Mouse (Mus musculus): ENCODE measurements at regions not wholly inside any gene's neighbourhood (a gene's known extent, or its start where the extent isn't known, plus 50 kb on each side); places are given as distances from the start of the nearest gene placed in this dataset.

- H3K27me3 ChIP-seq (ENCODE audit: insufficient read depth, low read length): no peaks in the 10 kb centered on the region
- TF ChIP-seq EP300 (IDR thresholded peaks at IDR 0.05; ENCODE audit: low read depth) (no peak), CTCF (IDR thresholded peaks at IDR 0.05; ENCODE audit: low read depth) (no peak)
- H3K9me3 ChIP-seq (ENCODE audit: low read length): no peaks in the 10 kb centered on the region
- no peak overlapping the region for H3K27ac ChIP-seq (ENCODE audit: low read depth)
- DNase-seq (no peak), ATAC-seq (no peak)
- no peak overlapping the region for H3K4me3 ChIP-seq (ENCODE audit: low read depth, low read length)
- 69% methylated on average over 2 of the region's 2 CpGs for WGBS (ENCODE audit: insufficient replicate concordance)
- H3K4me1 ChIP-seq (ENCODE audit: insufficient read depth): no peaks in the 10 kb centered on the region
- no peak overlapping the region for H3K4me2 ChIP-seq (ENCODE audit: low read depth, low read length)
- H3K36me3 ChIP-seq (replicated peaks; ENCODE audit: insufficient read depth, low read length): no peaks in the 10 kb centered on the region
- H3K9ac ChIP-seq (replicated peaks): no peak overlapping the region
These were observed 1180.2 kb upstream of the Zeb2 start for GRCm38 (mm10) chr2:46297274-46297843.

DNA sequence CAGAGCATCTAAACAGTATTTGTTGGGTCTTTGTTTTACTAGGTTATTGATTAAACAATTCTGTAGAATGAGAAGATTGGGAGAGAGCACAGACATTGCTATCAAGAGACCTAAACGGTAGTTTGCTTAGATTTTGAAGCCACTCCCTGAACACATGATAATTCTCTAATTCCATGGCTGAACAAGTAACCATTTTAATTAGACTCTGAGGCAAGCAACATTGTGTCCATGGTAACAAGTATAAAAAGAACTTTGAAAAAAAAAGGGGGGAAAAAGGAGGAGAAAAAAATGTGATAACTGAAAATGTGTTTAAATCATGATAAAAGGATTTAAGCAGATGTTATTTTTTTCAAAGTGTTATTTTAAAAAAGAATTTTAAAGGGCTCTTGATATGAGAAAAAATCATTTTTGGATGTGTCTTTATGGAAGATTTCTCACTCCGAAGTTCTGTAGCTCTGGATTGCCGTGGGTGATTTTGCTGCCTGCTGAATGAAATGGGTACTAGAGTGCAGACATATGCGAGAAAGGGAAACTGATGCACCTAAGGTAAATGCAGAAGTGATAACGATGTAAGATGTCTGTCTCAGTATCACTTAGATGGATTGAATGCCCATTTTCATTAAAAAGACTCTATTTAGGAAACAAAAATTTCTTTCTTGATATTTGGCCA, 1166.9 kb upstream of the Zeb2 start:
- Histone ChIP-seq H3K4me3 (ENCODE audit: low read depth, low read length) (no peak overlapping the region), H3K4me2 (ENCODE audit: low read depth, low read length) (no peak overlapping the region), H3K4me1 (ENCODE audit: insufficient read depth) (no peaks in the 10 kb centered on the region), H3K27ac (ENCODE audit: low read depth) (no peak overlapping the region), H3K9ac (replicated peaks) (no peak overlapping the region), H3K36me3 (replicated peaks; ENCODE audit: insufficient read depth, low read length) (no peaks in the 10 kb centered on the region), H3K9me3 (ENCODE audit: low read length) (no peaks in the 10 kb centered on the region), H3K27me3 (ENCODE audit: insufficient read depth, low read length) (no peaks in the 10 kb centered on the region)
- no peak for TF ChIP-seq CTCF (IDR thresholded peaks at IDR 0.05; ENCODE audit: low read depth)
- no peak for TF ChIP-seq EP300 (IDR thresholded peaks at IDR 0.05; ENCODE audit: low read depth)
- no peak for DNase-seq
- 68% methylated on average over 5 of the region's 5 CpGs for WGBS (ENCODE audit: insufficient replicate concordance)
- no peak for ATAC-seq

DNA sequence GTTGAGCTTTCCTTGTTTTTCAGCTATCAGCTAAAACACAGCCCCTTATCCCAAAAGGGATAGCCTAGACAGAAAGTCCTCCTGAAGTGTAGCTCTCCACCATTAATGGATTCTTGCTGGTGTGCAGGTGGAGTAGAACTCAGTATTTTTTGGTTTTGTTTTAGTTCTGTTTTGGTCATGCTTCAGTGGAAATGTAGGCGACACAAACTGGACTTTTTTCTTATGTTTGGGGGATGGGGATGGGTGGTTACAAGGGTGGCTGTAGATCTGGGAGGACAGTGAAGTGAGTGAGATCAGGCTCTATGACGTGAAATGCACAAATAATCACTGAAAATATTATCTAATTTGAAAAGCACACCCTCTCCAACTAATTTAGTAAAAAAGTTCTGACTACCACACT, 1163.6 kb upstream of the Zeb2 start:
- DNase-seq (no peak), ATAC-seq (no peak)
- H3K27me3 ChIP-seq (ENCODE audit: insufficient read depth, low read length): no peaks in the 10 kb centered on the region
- H3K4me2 ChIP-seq (ENCODE audit: low read depth, low read length): no peak overlapping the region
- H3K27ac ChIP-seq (ENCODE audit: low read depth): no peak overlapping the region
- no peak for TF ChIP-seq EP300 (IDR thresholded peaks at IDR 0.05; ENCODE audit: low read depth)
- no peak for TF ChIP-seq CTCF (IDR thresholded peaks at IDR 0.05; ENCODE audit: low read depth)
- no peaks in the 10 kb centered on the region for H3K36me3 ChIP-seq (replicated peaks; ENCODE audit: insufficient read depth, low read length)
- no peaks in the 10 kb centered on the region for H3K9me3 ChIP-seq (ENCODE audit: low read length)
- no peak overlapping the region for H3K9ac ChIP-seq (replicated peaks)
- 77% methylated on average over 2 of the region's 2 CpGs for WGBS (ENCODE audit: insufficient replicate concordance)
- H3K4me1 ChIP-seq (ENCODE audit: insufficient read depth): no peaks in the 10 kb centered on the region
- H3K4me3 ChIP-seq (ENCODE audit: low read depth, low read length): no peak overlapping the region

GRCm38 (mm10) chr2:46261618-46262017, 1144.4 kb upstream of the Zeb2 start:
- no peak for DNase-seq
- no peak overlapping the region for H3K27ac ChIP-seq (ENCODE audit: low read depth)
- TF ChIP-seq CTCF (IDR thresholded peaks at IDR 0.05; ENCODE audit: low read depth) (no peak), EP300 (IDR thresholded peaks at IDR 0.05; ENCODE audit: low read depth) (no peak)
- no peaks in the 10 kb centered on the region for H3K36me3 ChIP-seq (replicated peaks; ENCODE audit: insufficient read depth, low read length)
- 92% methylated on average over 1 of the region's 1 CpGs for WGBS (ENCODE audit: insufficient replicate concordance)
- H3K4me1 ChIP-seq (ENCODE audit: insufficient read depth): no peaks in the 10 kb centered on the region
- H3K9me3 ChIP-seq (ENCODE audit: low read length): no peaks in the 10 kb centered on the region
- H3K9ac ChIP-seq (replicated peaks): no peak overlapping the region
- H3K4me2 ChIP-seq (ENCODE audit: low read depth, low read length): no peak overlapping the region
- H3K4me3 ChIP-seq (ENCODE audit: low read depth, low read length): no peak overlapping the region
- ATAC-seq: no peak
- no peaks in the 10 kb centered on the region for H3K27me3 ChIP-seq (ENCODE audit: insufficient read depth, low read length)

GRCm38 (mm10) chr2:46251562-46251961, 1134.4 kb upstream of the Zeb2 start:
- Histone ChIP-seq H3K4me1 (ENCODE audit: insufficient read depth) (no peaks in the 10 kb centered on the region), H3K27ac (ENCODE audit: low read depth) (no peak overlapping the region), H3K4me3 (ENCODE audit: low read depth, low read length) (no peak overlapping the region), H3K4me2 (ENCODE audit: low read depth, low read length) (no peak overlapping the region), H3K9me3 (ENCODE audit: low read length) (no peaks in the 10 kb centered on the region), H3K27me3 (ENCODE audit: insufficient read depth, low read length) (no peaks in the 10 kb centered on the region), H3K9ac (replicated peaks) (no peak overlapping the region), H3K36me3 (replicated peaks; ENCODE audit: insufficient read depth, low read length) (no peaks in the 10 kb centered on the region)
- no peak for TF ChIP-seq CTCF (IDR thresholded peaks at IDR 0.05; ENCODE audit: low read depth)
- no peak for TF ChIP-seq EP300 (IDR thresholded peaks at IDR 0.05; ENCODE audit: low read depth)
- WGBS (ENCODE audit: insufficient replicate concordance): 49% methylated on average over 7 of the region's 7 CpGs
- ATAC-seq (no peak), DNase-seq (no peak)

- no peak overlapping the region for H3K9ac ChIP-seq (replicated peaks)
- H3K27me3 ChIP-seq (ENCODE audit: insufficient read depth, low read length): no peaks in the 10 kb centered on the region
- no peak for TF ChIP-seq EP300 (IDR thresholded peaks at IDR 0.05; ENCODE audit: low read depth)
- TF ChIP-seq CTCF (IDR thresholded peaks at IDR 0.05; ENCODE audit: low read depth): no peak
- no peak for ATAC-seq
- 28% methylated on average over 3 of the region's 3 CpGs for WGBS (ENCODE audit: insufficient replicate concordance)
- no peak overlapping the region for H3K4me3 ChIP-seq (ENCODE audit: low read depth, low read length)
- DNase-seq: no peak
- no peaks in the 10 kb centered on the region for H3K36me3 ChIP-seq (replicated peaks; ENCODE audit: insufficient read depth, low read length)
- H3K4me1 ChIP-seq (ENCODE audit: insufficient read depth): no peaks in the 10 kb centered on the region
- H3K4me2 ChIP-seq (ENCODE audit: low read depth, low read length): no peak overlapping the region
- H3K27ac ChIP-seq (ENCODE audit: low read depth): no peak overlapping the region
- no peaks in the 10 kb centered on the region for H3K9me3 ChIP-seq (ENCODE audit: low read length)
These were observed 1128.5 kb upstream of the Zeb2 start for GRCm38 (mm10) chr2:46245717-46246116.
